Mouse (Mus musculus) megakaryocyte progenitor cell, adult 5-6 weeks (primary cell): ENCODE measurements around the gene Hsd3b5. TPM values are rescaled to one million over a fixed set of nuclear protein-coding genes. Genes with fewer than 3 reads are reported as not detected.
"Not testable (repeated sequence)": the region's sequence is repeated elsewhere in the genome, so short reads cannot be mapped to it uniquely, and the experiment has no call there.

Experiments used
- ATAC-seq: replicated peaks from 2 replicates; pipeline ENCODE4 v1.8.0; 2016; ENCODE audit warnings: mild to moderate bottlenecking, moderate TSS enrichment, inconsistent platforms; ENCODE audit not compliant: poor library complexity
- total RNA-seq, 2 experiments: library from RNA; stranded (forward) in 1 of 2; stranded (reverse) in 1 of 2; fragments of 157-497, 149-512 nt in 1 of 2; fragments of 200-1000 nt in 1 of 2; gene quantifications; 2 replicates each; pipeline versions ENCODE4 v1.2.3 to v1.2.4; 2015 to 2017

Gene Hsd3b5
- total RNA-seq (2015) (not detected in 2 replicates), total RNA-seq (2017) (not detected in 2 replicates)

DNA sequence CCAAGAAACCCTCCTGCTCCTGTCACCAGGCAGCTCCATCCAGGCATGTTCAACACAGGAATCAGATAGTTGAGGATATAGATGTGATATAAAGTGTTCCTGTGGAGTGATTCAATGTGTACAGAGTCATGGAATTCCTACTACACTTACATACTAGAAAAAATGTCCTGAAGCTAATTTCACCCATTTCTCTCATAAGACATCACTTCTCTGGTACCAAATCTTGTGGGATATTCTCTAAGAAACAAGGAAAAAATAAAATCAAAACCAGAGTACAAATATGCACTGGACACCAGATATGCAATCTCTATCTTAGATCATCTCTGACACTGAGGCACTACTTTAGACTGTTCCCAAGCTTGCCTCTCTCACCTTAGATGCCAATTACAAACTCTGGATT is at the start of gene Hsd3b5:
Gene Hsd3b5 (minus strand): TSS at position 101 of the 400 bp plus-strand sequence.
- ATAC-seq, result no peak

GRCm38 (mm10) chr3:98635145-98635544 is 5.1 kb upstream of the Hsd3b5 start:
- no peak for ATAC-seq

- ATAC-seq, result no peak
Measured at GRCm38 (mm10) chr3:98629633-98630032, 419 bp downstream of the Hsd3b5 start.

DNA sequence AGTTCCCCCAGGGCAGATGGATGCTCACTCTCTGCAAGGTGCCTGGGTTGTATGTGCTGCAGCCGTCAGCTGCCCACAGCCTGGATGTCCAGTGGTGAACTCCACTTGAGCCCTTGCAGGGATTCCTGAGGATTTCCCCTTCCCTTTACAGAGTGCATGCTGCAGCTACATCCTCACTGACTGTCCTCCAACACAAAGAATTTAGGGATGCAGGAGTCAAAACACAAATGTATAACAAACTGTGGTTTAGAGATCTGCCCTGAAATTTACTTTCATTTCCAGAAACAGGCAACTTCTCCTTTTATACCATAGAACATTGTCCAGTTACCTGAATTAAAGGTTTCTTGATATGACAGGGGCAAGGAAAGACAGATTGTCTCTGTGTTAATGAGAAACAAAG is 13.3 kb downstream of the Hsd3b5 start:
- ATAC-seq, result peak; percentile 46; the same call in 1 of the 2 replicates

DNA sequence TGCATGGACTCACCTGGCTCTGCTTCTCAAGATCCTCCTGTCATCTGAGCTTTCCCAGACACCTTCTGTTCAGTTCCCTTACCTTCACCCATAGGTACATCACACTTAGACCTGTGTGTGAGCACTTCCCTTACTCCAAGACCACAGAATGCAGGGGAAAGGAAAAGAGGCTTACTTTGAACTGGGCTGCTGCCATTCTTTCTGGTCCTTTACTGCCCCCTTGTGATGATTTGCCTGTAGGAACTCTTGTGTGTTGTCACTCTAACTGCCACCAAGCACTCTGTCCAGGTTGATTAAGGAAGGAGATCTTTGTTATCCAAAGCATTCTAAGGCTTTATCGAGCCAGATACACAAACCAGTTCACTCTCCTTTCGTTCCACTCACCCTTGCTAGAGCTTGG is 13.8 kb downstream of the Hsd3b5 start:
- peak; percentile 75 for ATAC-seq

GRCm38 (mm10) chr3:98614406-98614927 is 15.6 kb downstream of the Hsd3b5 start:
- not testable (repeated sequence) for ATAC-seq

GRCm38 (mm10) chr3:98613963-98614362 is 16.1 kb downstream of the Hsd3b5 start:
- ATAC-seq, result no peak

- ATAC-seq, result not testable (repeated sequence)
Measured at GRCm38 (mm10) chr3:98613540-98613939, 16.5 kb downstream of the Hsd3b5 start.

GRCm38 (mm10) chr3:98588707-98589106 is 41.3 kb downstream of the Hsd3b5 start, which contains the start of gene Gm10681:
Gene Gm10681 (minus strand): TSS chr3:98588807.
- no peak for ATAC-seq

DNA sequence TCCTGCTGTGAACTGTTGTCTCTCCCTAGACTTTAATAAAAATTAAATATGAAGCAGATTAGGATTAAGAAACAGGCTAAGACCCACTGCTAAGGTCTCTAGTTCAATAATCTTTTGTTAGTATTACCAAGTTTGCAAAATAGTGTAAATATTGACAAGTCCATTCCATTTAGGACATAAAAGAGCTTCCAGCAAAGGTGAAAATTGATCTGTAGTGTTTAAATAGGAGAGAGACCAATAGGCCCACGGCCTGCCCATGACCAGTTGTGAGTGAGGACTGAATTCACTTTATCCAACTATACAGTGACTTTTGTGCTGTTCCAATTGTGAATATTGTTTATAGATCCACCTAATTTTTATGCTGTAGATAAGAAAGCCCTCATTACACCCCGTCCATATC is 42.3 kb downstream of the Hsd3b5 start:
- ATAC-seq, result no peak

GRCm38 (mm10) chr3:98582622-98583021 is 47.4 kb downstream of the Hsd3b5 start:
- ATAC-seq, result not testable (repeated sequence)

GRCm38 (mm10) chr3:98582202-98582601 is 47.9 kb downstream of the Hsd3b5 start:
- not testable (repeated sequence) for ATAC-seq

- ATAC-seq, result not testable (repeated sequence)
Measured at GRCm38 (mm10) chr3:98581024-98581423, 49.0 kb downstream of the Hsd3b5 start.

Other genes with a start within 250 kb of the Hsd3b5 start
- 0.90 and 1.2 TPM in 2 replicates for gene Zfp697, start 247.8 kb downstream of the Hsd3b5 start, total RNA-seq (2015)
- 0.54 and 0.84 TPM in 2 replicates for gene Zfp697, start 247.8 kb downstream of the Hsd3b5 start, total RNA-seq (2017)
- gene Gm4450, start 173.1 kb downstream of the Hsd3b5 start, total RNA-seq (2015), result not detected in 2 replicates
- gene Gm4450, start 173.1 kb downstream of the Hsd3b5 start, total RNA-seq (2017), result not detected in 2 replicates
- gene Hsd3b4, start 119.7 kb downstream of the Hsd3b5 start, total RNA-seq (2015), result not detected in 2 replicates
- gene Hsd3b4, start 119.7 kb downstream of the Hsd3b5 start, total RNA-seq (2017), result not detected in 2 replicates
- gene Gm10681, start 41.4 kb downstream of the Hsd3b5 start, total RNA-seq (2015), result not detected in 2 replicates
- not detected in 2 replicates for gene Gm10681, start 41.4 kb downstream of the Hsd3b5 start, total RNA-seq (2017)
- gene Hsd3b2, start 94.3 kb upstream of the Hsd3b5 start, total RNA-seq (2015), result not detected in 2 replicates
- not detected in 2 replicates for gene Hsd3b2, start 94.3 kb upstream of the Hsd3b5 start, total RNA-seq (2017)
- gene Hsd3b3, start 132.9 kb upstream of the Hsd3b5 start, total RNA-seq (2015), result not detected in 2 replicates
- gene Hsd3b3, start 132.9 kb upstream of the Hsd3b5 start, total RNA-seq (2017), result not detected in 2 replicates
- not detected in 2 replicates for gene Hsd3b6, start 184.2 kb upstream of the Hsd3b5 start, total RNA-seq (2015)
- not detected in 2 replicates for gene Hsd3b6, start 184.2 kb upstream of the Hsd3b5 start, total RNA-seq (2017)
- gene Hsd3b1, start 229.5 kb upstream of the Hsd3b5 start, total RNA-seq (2015), result not detected in 2 replicates
- gene Hsd3b1, start 229.5 kb upstream of the Hsd3b5 start, total RNA-seq (2017), result not detected in 2 replicates